Mouse (Mus musculus) lung, adult 2 months (tissue): ENCODE measurements at regions not wholly inside any gene's neighbourhood (a gene's known extent, or its start where the extent isn't known, plus 50 kb on each side); places are given as distances from the start of the nearest gene placed in this dataset.

ENCODE experiments used
- DNase-seq: peaks from one replicate; pipeline ENCODE4 v3.0.0; 2022
- H3K4me1 ChIP-seq: fragments of 200-500 bp; 2 replicates; pipeline ENCODE4 v1.6.1; 2011; ENCODE audit warnings: low read length; ENCODE audit not compliant: control insufficient read depth, insufficient read depth
- H3K4me3 ChIP-seq: fragments of 200-500 bp; replicated peaks from 2 replicates; pipeline ENCODE3; 2011; ENCODE audit warnings: low read depth, mild to moderate bottlenecking, control low read depth, low read length; ENCODE audit errors: extremely low read depth
- CTCF ChIP-seq: fragments of 200-500 bp; IDR thresholded peaks from 2 replicates; pipeline ENCODE4 v1.5.1; 2011; ENCODE audit warnings: mild to moderate bottlenecking, low read length, control low read depth; ENCODE audit not compliant: insufficient read depth
- POLR2A ChIP-seq: fragments of 200-500 bp; IDR thresholded peaks from 2 replicates; pipeline ENCODE4 v1.6.1; 2011; ENCODE audit warnings: low read depth, mild to moderate bottlenecking, control low read depth, low read length, borderline replicate concordance; ENCODE audit errors: extremely low read depth
- WGBS: fragments of 180-500 bp; shearing (Covaris S2); methylation state at CpG from one replicate; pipeline ENCODE4 v1.1.7; 2018; 5-methylcytosine and 5-hydroxymethylcytosine counted together

DNA sequence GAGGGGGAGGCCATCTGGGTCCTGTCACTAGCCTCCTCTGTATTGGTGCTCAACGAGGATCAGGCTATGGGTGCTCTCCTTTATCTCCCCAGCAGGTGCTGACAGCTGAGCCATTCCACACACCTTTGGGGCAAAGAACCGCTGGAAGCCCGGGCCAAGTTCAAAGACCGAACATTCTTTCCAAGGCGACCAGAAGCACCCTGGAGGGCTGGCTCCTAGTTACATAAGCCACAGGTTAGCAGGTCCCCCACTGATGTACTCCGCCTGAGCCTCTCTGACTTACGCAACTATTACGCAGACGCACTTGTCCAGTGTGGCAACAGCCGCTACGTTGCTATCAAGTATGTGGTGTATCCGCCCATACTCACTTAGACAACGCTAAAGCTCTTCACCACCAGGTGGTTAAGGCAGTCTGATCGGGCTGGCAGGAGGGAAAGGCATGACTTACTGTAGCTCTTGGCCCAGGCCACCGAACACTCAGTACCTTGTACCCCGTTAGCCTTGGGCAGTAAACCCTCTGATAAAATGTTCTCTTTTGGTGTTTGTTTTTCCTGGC is 69.2 kb downstream of the Gm33543 start:
- 70% methylated on average over 16 of the region's 16 CpGs for WGBS
- DNase-seq, result peak; percentile 33
- TF ChIP-seq CTCF (peak; percentile 21; the same call in 1 of the 2 replicates), POLR2A (peak; percentile 40; the same call in 1 of the 2 replicates)
- no peaks in the 10 kb centered on the region for H3K4me1 ChIP-seq
- H3K4me3 ChIP-seq, result no peak overlapping the region

DNA sequence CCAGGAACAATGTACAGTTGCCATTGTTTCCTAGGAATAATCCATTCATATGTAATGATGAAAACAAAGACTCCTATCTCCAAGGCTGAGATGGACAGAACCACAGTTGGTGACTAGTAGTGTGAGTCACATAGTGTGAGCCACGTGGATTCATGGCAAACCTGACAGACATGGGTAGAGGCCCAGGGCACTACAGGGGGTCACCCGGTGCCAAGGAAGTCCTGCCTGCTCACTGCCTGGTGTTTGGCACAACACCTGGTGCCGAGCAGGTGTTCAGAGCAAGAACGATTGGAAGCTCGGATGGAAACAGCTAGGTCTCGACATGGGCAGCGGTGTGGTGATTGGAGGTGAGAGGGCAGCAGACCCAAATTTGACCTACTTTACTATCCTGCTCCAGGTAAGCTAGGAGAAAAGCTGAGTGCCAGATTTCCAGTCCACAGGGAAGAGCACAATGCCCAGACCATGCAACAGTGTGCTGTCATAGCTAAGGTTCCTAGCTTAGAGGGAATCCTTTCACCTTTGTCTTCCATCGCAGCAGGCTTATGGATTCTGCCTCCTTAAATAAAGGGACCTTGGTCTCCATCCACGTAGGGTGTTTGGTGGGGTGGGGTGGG is 69.8 kb downstream of the Gm33543 start:
- no peaks in the 10 kb centered on the region for H3K4me1 ChIP-seq
- no peak for TF ChIP-seq POLR2A
- no peak for TF ChIP-seq CTCF
- 85% methylated on average over 9 of the region's 9 CpGs for WGBS
- DNase-seq, result no peak
- no peak overlapping the region for H3K4me3 ChIP-seq

DNA sequence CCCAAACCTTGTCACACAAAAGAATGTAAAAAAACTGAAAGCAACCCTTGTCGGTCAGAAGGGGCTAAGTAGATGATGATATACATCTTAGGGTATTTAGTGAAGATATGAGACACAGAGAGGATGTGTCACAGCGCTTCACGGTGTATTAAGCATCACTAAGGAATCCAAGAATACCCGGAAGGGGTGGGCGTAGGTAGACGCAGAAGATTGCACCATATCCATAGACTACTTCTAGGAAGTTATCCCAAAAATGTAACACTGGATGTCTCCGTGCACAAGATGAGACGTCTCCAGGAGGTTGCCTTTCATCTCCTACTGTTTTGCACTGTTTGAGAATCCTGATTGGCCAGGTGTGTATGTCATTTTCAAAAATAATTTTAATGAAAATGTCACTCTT is 73.8 kb downstream of the Gm33543 start:
- H3K4me3 ChIP-seq, result no peak overlapping the region
- 78% methylated on average over 8 of the region's 8 CpGs for WGBS
- no peak for DNase-seq
- no peaks in the 10 kb centered on the region for H3K4me1 ChIP-seq
- TF ChIP-seq POLR2A, result no peak
- TF ChIP-seq CTCF, result no peak

DNA sequence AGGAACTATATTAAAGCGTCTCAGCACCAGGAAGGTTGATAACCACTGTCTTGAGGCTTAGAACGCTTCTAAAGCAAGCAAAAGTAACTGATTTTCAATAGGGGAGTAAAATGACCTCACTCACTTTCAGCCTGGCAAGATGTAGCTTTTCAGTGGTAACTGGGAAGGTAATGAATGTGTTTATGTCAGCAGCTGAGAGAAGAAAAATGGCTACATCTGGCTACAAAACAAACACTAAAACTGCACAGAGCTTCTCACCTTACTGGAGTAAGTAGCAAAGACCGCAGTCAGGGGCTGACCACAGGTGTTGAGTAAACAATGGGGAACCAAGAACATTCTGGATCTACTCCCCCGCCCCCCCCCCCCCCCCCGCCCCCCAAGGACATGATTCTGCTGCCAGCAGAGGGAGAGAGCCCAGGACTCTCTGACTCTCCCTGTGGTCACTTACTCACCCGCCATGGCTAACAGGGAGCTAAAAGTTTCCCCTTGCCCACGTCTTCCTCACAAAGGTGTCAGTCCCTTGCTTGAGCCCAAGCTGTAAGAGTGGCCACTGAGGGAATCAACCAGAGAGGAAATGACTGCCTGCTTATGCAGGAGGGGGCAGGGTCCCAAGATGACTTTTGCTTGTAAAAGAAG is 75.1 kb downstream of the Gm33543 start:
- no peak for DNase-seq
- Histone ChIP-seq H3K4me1 (no peaks in the 10 kb centered on the region), H3K4me3 (no peak overlapping the region)
- WGBS, result 33% methylated on average over 6 of the region's 7 CpGs
- TF ChIP-seq POLR2A (no peak), CTCF (no peak)

DNA sequence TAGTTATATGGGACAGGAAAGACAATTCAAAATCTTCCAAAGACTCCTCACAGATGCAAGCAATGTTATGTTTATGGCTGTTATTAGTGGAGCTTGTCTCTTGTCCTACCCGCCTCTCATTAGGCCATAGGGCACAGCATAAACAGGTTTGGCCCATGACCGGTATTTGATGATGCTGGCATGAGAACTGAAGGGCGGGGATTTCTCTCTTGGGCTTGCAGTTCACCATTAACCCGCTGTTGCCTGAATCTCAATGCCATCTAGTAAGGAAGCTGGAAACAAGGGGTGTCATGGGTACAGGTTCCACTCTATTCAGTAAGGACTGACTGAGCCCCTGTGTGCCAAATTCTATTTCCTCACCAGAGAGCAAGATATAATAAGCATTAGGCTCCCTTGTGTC is 78.6 kb downstream of the Gm33543 start:
- WGBS, result 68% methylated on average over 4 of the region's 4 CpGs
- no peak overlapping the region for H3K4me3 ChIP-seq
- DNase-seq, result no peak

DNA sequence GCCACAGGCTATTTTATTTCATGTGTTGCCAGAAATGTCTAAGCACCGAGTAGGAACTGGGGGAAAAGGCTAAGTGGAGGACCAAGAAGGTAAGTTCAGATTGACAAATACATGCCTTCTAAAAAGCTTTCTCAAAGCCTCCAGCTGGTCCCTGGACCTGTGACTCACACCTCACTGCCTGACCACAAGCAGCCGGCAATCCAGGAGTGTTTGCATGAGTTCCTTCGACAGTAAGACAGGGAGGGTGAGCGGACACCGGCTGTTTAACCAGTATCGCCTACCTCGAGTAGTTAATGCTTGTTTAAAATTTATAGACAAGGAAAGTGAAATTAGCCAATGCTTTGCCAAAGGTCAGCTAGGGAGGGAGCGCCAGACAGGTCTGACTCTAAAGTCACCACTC is 80.1 kb downstream of the Gm33543 start:
- DNase-seq, result no peak
- Histone ChIP-seq H3K4me1 (no peaks in the 10 kb centered on the region), H3K4me3 (no peak overlapping the region)
- WGBS, result 44% methylated on average over 8 of the region's 8 CpGs
- no peak for TF ChIP-seq CTCF
- TF ChIP-seq POLR2A, result no peak

More for the DNA sequence above, 78.6 kb downstream of the Gm33543 start:
- no peaks in the 10 kb centered on the region for H3K4me1 ChIP-seq
- TF ChIP-seq CTCF, result no peak
- TF ChIP-seq POLR2A, result no peak

DNA sequence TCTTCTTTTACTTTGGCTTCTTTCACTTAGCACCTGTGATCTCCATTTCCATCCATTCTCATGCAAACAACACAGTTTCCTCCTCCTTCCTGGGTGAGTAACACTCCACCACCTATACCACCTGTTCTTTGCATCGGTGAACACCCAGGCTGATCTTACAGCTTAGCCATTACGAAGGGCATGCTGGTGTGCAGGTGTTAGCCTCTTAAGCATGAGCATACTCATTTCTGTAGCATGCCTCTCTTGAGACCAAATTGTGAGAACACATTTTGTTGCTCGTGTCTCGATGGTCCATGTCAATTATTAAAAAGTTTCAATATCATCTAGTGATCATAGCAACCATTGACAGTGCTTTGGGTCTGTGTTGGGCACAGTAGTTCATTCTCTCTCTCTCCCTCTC is 80.8 kb downstream of the Gm33543 start:
- 79% methylated on average over 4 of the region's 4 CpGs for WGBS
- DNase-seq, result no peak
- TF ChIP-seq POLR2A, result no peak
- no peak for TF ChIP-seq CTCF
- no peaks in the 10 kb centered on the region for H3K4me1 ChIP-seq
- no peak overlapping the region for H3K4me3 ChIP-seq

DNA sequence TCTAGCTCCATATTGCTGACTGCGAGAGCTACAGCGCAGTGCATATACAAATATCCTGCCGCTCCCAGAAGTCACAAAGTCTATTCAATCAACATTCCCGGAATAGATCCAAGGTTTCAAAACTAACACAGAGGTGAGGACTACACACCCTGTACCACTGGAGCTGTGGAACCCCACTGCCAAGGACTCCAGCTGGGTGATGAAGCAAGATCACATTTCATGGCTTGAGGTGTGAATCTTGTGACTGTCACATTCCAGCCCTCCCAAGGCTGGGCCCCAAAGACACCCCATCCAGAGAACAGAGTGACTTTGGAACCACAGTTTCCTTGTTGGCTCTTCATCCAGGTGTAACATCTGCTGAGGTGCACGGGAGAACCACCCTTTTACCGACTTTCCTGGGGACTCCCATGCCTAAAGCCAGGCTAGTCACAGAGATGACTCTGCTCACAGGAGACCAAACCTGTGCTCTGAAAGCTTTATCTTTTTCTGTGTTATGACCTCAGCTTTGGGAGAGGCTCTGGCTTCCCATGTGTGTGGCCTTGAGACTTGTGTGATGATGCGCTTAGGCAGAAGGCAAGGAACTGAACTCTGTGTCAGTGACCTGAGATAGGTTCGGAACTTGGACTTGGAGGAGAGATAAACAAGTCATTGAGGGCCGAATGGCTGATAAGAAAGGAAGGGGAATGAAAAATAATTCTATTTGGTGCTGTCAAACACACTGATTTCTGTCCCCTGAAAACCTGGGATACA is 82.4 kb downstream of the Gm33543 start:
- no peak for DNase-seq

DNA sequence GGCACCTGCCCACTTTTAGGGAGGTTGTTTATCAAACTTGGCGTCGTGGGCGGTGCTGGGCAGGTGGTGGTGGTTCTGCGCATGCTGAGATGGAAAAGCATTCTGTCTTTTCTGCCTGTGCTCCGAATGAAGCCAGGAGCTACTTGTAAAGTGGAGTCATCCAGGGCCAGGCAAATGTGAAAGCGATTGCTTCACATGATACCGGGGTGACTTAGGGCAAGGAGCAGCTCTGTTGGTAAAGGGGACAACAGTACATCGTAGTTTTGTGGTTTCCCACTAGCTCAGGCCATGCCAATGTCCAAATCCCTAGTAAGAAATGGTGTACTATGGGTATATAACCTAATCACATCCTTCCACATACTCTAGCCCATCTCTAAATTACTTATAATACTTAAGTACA is 84.5 kb downstream of the Gm33543 start:
- Histone ChIP-seq H3K4me1 (no peaks in the 10 kb centered on the region), H3K4me3 (no peak overlapping the region)
- no peak for DNase-seq
- WGBS, result 88% methylated on average over 8 of the region's 8 CpGs
- TF ChIP-seq POLR2A (no peak), CTCF (no peak)

More for the DNA sequence above, 82.4 kb downstream of the Gm33543 start:
- Histone ChIP-seq H3K4me3 (no peak overlapping the region), H3K4me1 (no peaks in the 10 kb centered on the region)
- WGBS, result 73% methylated on average over 9 of the region's 9 CpGs
- TF ChIP-seq CTCF (no peak), POLR2A (no peak)
